Mouse (Mus musculus): ENCODE measurements around the gene Olfr293. TPM values are rescaled to one million over a fixed set of nuclear protein-coding genes. Genes with fewer than 3 reads are reported as not detected.

The Olfr293 gene
- not detected in 2 replicates for polyA plus RNA-seq (2012; ENCODE audit: low replicate concordance)

DNA sequence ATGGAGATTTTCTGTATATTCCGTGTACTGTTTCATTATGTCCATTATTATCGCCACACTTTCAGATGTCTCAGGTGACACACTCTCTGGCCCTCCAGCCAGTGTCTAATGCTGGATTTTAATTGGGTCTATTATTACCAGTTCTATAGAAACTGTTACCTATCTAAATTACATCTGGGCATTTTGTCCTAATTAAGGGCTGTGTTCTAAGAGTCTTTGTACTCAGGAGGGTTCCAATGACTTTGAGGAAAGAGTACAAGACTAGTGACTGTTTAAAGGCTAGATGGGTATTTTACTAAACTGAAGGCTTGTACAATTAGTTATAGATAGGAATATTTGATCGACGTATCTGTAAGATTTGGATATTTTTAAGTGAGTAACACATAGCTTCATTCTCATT is at the start of gene Olfr293:
Gene Olfr293 (plus strand): TSS at position 301 of the 400 bp plus-strand sequence.

DNA sequence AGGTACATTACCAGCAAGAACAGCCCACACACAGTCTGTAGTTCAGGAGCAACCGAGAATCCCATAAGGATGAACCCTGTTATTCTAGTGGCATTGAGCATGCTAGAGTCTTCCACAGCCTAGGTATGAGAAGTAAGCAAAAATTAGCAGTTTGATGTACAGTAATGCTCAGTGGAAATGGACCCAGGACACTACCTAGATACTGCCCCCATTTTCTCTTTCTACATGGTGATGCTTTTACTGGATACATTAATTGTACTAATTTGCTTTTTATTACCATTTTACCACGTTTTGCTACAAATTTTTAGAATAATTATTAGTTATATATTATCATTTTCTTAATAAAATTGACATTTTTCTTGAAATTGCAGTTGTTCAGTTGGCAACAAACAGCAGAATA is 32.3 kb upstream of the Olfr293 start, which contains the start of gene Olfr294:
Gene Olfr294 (minus strand): TSS at position 101 of the 400 bp plus-strand sequence.

GRCm38 (mm10) chr7:86688030-86688429 is 39.2 kb downstream of the Olfr293 start, which contains the start of gene Olfr292:
Gene Olfr292, plus strand, starts transcription at chr7:86688330.

Other genes starting within 250 kb of the Olfr293 start
- not detected in 2 replicates for gene Olfr301, start 245.2 kb upstream of the Olfr293 start, polyA plus RNA-seq (2012; ENCODE audit: low replicate concordance)
- gene Olfr299, start 189.1 kb upstream of the Olfr293 start, polyA plus RNA-seq (2012; ENCODE audit: low replicate concordance), result not detected in 2 replicates
- gene Olfr298, start 156.6 kb upstream of the Olfr293 start, polyA plus RNA-seq (2012; ENCODE audit: low replicate concordance), result not detected in 2 replicates
- gene Olfr297, start 129.1 kb upstream of the Olfr293 start, polyA plus RNA-seq (2012; ENCODE audit: low replicate concordance), result not detected in 2 replicates
- gene Olfr295, start 65.2 kb upstream of the Olfr293 start, polyA plus RNA-seq (2012; ENCODE audit: low replicate concordance), result not detected in 2 replicates
- gene Olfr294, start 32.4 kb upstream of the Olfr293 start, polyA plus RNA-seq (2012; ENCODE audit: low replicate concordance), result not detected in 2 replicates
- not detected in 2 replicates for gene Olfr292, start 39.3 kb downstream of the Olfr293 start, polyA plus RNA-seq (2012; ENCODE audit: low replicate concordance)
- gene Folh1, start 126.9 kb downstream of the Olfr293 start, polyA plus RNA-seq (2012; ENCODE audit: low replicate concordance), result not detected in 2 replicates
- gene Vmn2r77, start 146.0 kb downstream of the Olfr293 start, polyA plus RNA-seq (2012; ENCODE audit: low replicate concordance), result not detected in 2 replicates